Mouse (Mus musculus) neutrophil, adult 83 days (primary cell): Measurements from ENCODE around the gene Fh1. TPM values are rescaled to one million over a fixed set of nuclear protein-coding genes. Genes with fewer than 3 reads are reported as not detected.

Experiments used
- total RNA-seq, 2 experiments: library from RNA; stranded (reverse); gene quantifications; one replicate each; pipeline ENCODE4 v1.2.4; 2023

Fh1 gene
- 10 to 100 TPM; 33.0 to 35.0 TPM for total RNA-seq

DNA sequence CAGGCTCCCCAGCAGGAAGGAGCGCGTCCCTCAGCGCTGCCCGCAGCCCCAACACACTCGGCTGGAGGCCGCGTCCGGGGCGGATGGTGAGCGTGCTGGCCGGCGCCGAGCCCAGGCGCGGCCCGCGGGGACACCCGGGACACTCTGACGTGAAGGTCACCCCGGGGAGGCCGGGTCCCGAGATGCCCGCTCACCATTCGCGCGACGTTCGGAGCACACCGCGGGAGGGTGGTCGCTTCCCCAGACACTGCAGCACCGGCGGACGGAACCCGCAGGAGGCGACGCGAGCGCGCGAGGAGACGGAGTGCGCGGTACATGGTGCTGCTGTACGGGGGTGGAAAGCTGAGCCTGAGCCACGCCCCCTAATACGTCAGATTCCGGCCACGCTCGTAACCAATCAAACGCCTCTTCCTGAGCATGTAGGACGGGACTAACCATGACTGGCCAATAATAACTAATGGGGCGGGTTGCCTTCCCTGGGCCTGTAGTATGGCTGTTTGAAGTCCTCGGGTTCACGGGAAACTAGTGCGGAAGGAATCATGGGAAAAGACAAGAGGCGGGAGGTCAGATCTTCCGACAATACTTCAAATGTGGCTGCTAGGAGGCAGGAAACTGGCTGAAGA, at the start of gene Fh1:
TSS of gene Fh1 (minus strand) at position 379 of the 623 bp plus-strand sequence.

DNA sequence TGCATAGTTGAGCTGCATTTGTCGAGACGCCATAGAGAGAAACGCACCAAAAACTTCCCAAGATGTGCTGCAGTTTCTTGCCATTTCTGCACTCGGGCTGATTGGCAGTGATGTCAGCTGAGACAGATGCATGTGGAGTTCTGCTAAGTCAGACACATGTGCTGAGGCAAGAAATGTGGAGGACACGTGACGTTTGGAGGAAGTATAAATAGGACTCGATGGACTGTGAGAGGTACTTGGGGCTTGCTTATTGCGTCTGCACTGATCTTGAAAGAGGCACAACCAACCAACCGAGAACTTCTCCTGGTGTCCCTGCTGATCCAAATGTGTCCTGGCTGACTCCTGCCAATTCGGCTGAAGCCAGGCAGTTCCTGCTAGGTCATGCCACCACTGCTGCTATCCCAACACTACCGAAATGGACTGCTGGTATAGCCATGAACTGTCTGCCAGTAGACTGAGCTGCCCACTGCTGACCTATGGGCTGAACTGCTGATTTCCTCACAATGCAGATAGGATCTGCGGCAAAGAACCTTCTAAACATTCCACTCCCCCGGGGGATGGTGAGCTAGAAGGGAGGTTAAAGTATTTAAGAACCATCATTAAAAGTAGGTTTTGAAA, 5.5 kb downstream of the Fh1 start, which contains the start of gene Kmo:
TSS of gene Kmo (plus strand) at position 568 of the 618 bp plus-strand sequence.

Other genes with a start within 250 kb of the Fh1 start
- under 1 TPM; 0.49 to 0.64 TPM for gene Rgs7, start 133.1 kb downstream of the Fh1 start, total RNA-seq
- gene Kmo, start 5.3 kb downstream of the Fh1 start, total RNA-seq, result 1 to 10 TPM; 3.4 to 3.7 TPM
- 1 to 10 TPM; 1.6 to 1.7 TPM for gene Opn3, start 67.1 kb upstream of the Fh1 start, total RNA-seq
- 10 to 100 TPM in 1 of 2 experiments, 1 to 10 TPM in 1; 7.7 to 11.1 TPM for gene Chml, start 67.3 kb upstream of the Fh1 start, total RNA-seq
- not detected for gene Wdr64, start 73.0 kb upstream of the Fh1 start, total RNA-seq